Comparison of ENCODE assay signal across 11 mouse cellular contexts in genomic region chr1:34103176-34103575, GRCm38 (mm10).
A peak's percentile ranks its signal among the peaks of the same experiment; 100 is the strongest.
DNase-seq lines count a peak whose midpoint lies in the region; ATAC-seq and TF ChIP-seq lines count a peak whose summit lies in the region.
"Had no signal": no experiment of that assay in that cellular context is flagged by ENCODE, and none has a peak within 500 bp of the region (broad histone marks: within the 10 kb centered on the region; RNA-seq: fewer than 3 reads in every experiment).

No protein-coding gene starts in this region.

- H3K4me3 ChIP-seq in heart, embryonic 10.5 days = peak overlapping the region; percentile 39; the same call in 1 of the 2 replicates
- H3K4me3 ChIP-seq in kidney, postnatal 0 days (replicated peaks; ENCODE audit: low read depth, low read length) = no peak overlapping the region
- H3K4me3 ChIP-seq in liver, embryonic 13.5 days (replicated peaks) = no peak overlapping the region

- peak overlapping the region; percentile 21; the same call in 1 of the 2 replicates for H3K4me2 ChIP-seq in kidney, postnatal 0 days (ENCODE audit: low read length)
- H3K4me2 ChIP-seq in liver, embryonic 13.5 days = 0 out of 2 replicates have a peak overlapping the region, but pooled peaks have one; percentile 5

- TF ChIP-seq CTCF in kidney, postnatal 0 days (IDR thresholded peaks at IDR 0.05; ENCODE audit: low read depth) = no peak

- no peaks in the 10 kb centered on the region for H3K9me3 ChIP-seq in heart, embryonic 10.5 days
- H3K9me3 ChIP-seq in kidney, postnatal 0 days (replicated peaks; ENCODE audit: low read length) = no peaks in the 10 kb centered on the region
- no peaks in the 10 kb centered on the region for H3K9me3 ChIP-seq in liver, embryonic 13.5 days (replicated peaks)

- no peak for ATAC-seq in kidney, postnatal 0 days (replicated peaks; ENCODE audit: low FRiP score, low read depth)
- no peak for ATAC-seq in liver, embryonic 13.5 days (ENCODE audit: low read depth)

- no peaks in the 10 kb centered on the region for H3K27me3 ChIP-seq in heart, embryonic 10.5 days (ENCODE audit: insufficient read depth, poor library complexity, severe bottlenecking)
- H3K27me3 ChIP-seq in kidney, postnatal 0 days (ENCODE audit: insufficient read depth, low read length) = no peaks in the 10 kb centered on the region
- H3K27me3 ChIP-seq in liver, embryonic 13.5 days = no peaks in the 10 kb centered on the region

- no peak overlapping the region for H3K9ac ChIP-seq in kidney, postnatal 0 days (ENCODE audit: low read depth, low read length)
- no peak overlapping the region for H3K9ac ChIP-seq in liver, embryonic 13.5 days

- H3K4me1 ChIP-seq in heart, embryonic 10.5 days = peaks cover 36% of the 10 kb centered on the region
- H3K4me1 ChIP-seq in kidney, postnatal 0 days (replicated peaks; ENCODE audit: insufficient read depth, low read length) = peaks cover 14% of the 10 kb centered on the region; the same call in 1 of the 2 replicates
- H3K4me1 ChIP-seq in liver, embryonic 13.5 days (replicated peaks) = peaks cover 8% of the 10 kb centered on the region

- no peak for DNase-seq in heart, embryonic 10.5 days (ENCODE audit: low spot score)
- DNase-seq in heart, adult 9 months (ENCODE audit: low spot score in 2 of 2) = no peak
- no peak for DNase-seq in kidney, postnatal 0 days (ENCODE audit: low spot score)
- DNase-seq in kidney, adult 9 months = no peak
- DNase-seq in WW6 (ENCODE audit: low read depth, low spot score) = peak; percentile 46
- no peak for DNase-seq in liver, embryonic 13.5 days
- no peak for DNase-seq in urinary bladder, postnatal 36 days (ENCODE audit: low spot score in 2 of 2)
- DNase-seq: cerebellum, postnatal 36 days; left cerebral cortex, postnatal 4 days; spleen, adult 18-20 months; thymus, adult 2 months had no signal

- peak overlapping the region; percentile 72 for H3K27ac ChIP-seq in heart, embryonic 10.5 days
- peak overlapping the region; percentile 70 for H3K27ac ChIP-seq in kidney, postnatal 0 days
- peak overlapping the region; percentile 55 for H3K27ac ChIP-seq in liver, embryonic 13.5 days

- 67% methylated on average over 3 of the region's 3 CpGs for WGBS in heart, embryonic 10.5 days
- WGBS in kidney, postnatal 0 days = 68% methylated on average over 3 of the region's 3 CpGs
- WGBS in liver, embryonic 13.5 days (ENCODE audit: insufficient replicate concordance) = 68% methylated on average over 3 of the region's 3 CpGs

- no peaks in the 10 kb centered on the region for H3K36me3 ChIP-seq in heart, embryonic 10.5 days
- H3K36me3 ChIP-seq in kidney, postnatal 0 days (ENCODE audit: insufficient read depth, low read length) = no peaks in the 10 kb centered on the region
- H3K36me3 ChIP-seq in liver, embryonic 13.5 days = no peaks in the 10 kb centered on the region
